Mouse (Mus musculus) forebrain, embryonic 14.5 days (tissue): ENCODE measurements at regions not wholly inside any gene's neighbourhood (a gene's known extent, or its start where the extent isn't known, plus 50 kb on each side); places are given as distances from the start of the nearest gene placed in this dataset.
"Not testable (repeated sequence)": the region's sequence is repeated elsewhere in the genome, so short reads cannot be mapped to it uniquely, and the experiment has no call there.

Experiments used
- ATAC-seq: fragments of 200-750 bp; cut with Nextera tagmentation; 2 replicates; pipeline ENCODE4 v1.8.0; 2017; ENCODE audit warnings: mild to moderate bottlenecking, moderate library complexity
- DNase-seq: peaks from one replicate; pipeline ENCODE4 v3.0.0-alpha.2; 2015; ENCODE audit warnings: low spot score
- H3K27ac ChIP-seq: fragments of 300-500 bp; sonication (generic); 2 replicates; pipeline ENCODE4 v1.5.1; 2014; ENCODE audit warnings: low read depth, mild to moderate bottlenecking, control low read depth, low read length, moderate library complexity
- H3K27me3 ChIP-seq: fragments of 300-500 bp; sonication (generic); replicated peaks from 2 replicates; pipeline ENCODE4 v1.6.1; 2014; ENCODE audit warnings: low read length, control low read depth, mixed read lengths; ENCODE audit not compliant: control insufficient read depth, insufficient read depth
- H3K36me3 ChIP-seq: fragments of 300-500 bp; sonication (generic); 2 replicates; pipeline ENCODE4 v1.6.1; 2014; ENCODE audit warnings: low read length, control low read depth; ENCODE audit not compliant: control insufficient read depth, insufficient read depth
- H3K4me1 ChIP-seq: fragments of 300-500 bp; sonication (generic); 2 replicates; pipeline ENCODE4 v1.6.1; 2014; ENCODE audit warnings: antibody characterized with exemption, low read length, control low read depth; ENCODE audit not compliant: control insufficient read depth, insufficient read depth
- H3K4me2 ChIP-seq: fragments of 300-500 bp; sonication (generic); 2 replicates; pipeline ENCODE4 v1.6.1; 2014; ENCODE audit warnings: mild to moderate bottlenecking, control low read depth, low read length
- H3K4me3 ChIP-seq: fragments of 300-500 bp; sonication (generic); 2 replicates; pipeline ENCODE4 v1.5.1; 2014; ENCODE audit warnings: low read depth, low read length, control low read depth
- H3K9ac ChIP-seq: fragments of 300-500 bp; sonication (generic); 2 replicates; pipeline ENCODE4 v1.6.1; 2014; ENCODE audit warnings: mild to moderate bottlenecking, low read length, control low read depth, moderate library complexity
- H3K9me3 ChIP-seq: fragments of 300-500 bp; sonication (generic); replicated peaks from 2 replicates; pipeline ENCODE4 v1.6.1; 2016; ENCODE audit warnings: low read length, control low read depth, mixed read lengths; ENCODE audit not compliant: control insufficient read depth
- WGBS: fragments of 180-500 bp; shearing (Covaris S2); extraction: QIAGEN DNeasy Blood & Tissue Kit; methylation state at CpG from one replicate; pipeline ENCODE4 v1.1.7; 2014; 5-methylcytosine and 5-hydroxymethylcytosine counted together

DNA sequence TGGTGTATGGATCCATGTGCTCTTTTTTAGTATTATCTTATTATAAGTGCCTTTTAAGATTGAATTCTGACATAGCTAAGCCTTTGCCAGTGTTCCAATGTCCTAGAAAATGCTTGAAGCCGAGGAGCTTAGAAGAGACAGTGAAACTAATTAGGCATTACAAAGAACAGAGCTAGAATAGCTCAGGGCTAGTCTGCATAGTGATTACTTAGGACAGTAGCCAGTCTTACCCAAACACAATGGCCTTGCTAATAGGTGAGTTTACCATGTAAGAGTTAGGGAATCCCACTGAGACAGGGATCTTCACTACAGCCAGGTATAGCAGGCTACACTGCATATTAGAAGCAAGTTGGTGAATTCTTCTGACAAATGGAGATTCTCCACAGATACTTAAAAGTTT is 261.6 kb downstream of the Aasdhppt start:
- not testable (repeated sequence) for H3K9me3 ChIP-seq, H3K4me3 ChIP-seq, H3K27me3 ChIP-seq, ATAC-seq, H3K9ac ChIP-seq, H3K36me3 ChIP-seq, H3K27ac ChIP-seq, H3K4me2 ChIP-seq, DNase-seq, H3K4me1 ChIP-seq
- 2% methylated on average over 1 of the region's 1 CpGs for WGBS

DNA sequence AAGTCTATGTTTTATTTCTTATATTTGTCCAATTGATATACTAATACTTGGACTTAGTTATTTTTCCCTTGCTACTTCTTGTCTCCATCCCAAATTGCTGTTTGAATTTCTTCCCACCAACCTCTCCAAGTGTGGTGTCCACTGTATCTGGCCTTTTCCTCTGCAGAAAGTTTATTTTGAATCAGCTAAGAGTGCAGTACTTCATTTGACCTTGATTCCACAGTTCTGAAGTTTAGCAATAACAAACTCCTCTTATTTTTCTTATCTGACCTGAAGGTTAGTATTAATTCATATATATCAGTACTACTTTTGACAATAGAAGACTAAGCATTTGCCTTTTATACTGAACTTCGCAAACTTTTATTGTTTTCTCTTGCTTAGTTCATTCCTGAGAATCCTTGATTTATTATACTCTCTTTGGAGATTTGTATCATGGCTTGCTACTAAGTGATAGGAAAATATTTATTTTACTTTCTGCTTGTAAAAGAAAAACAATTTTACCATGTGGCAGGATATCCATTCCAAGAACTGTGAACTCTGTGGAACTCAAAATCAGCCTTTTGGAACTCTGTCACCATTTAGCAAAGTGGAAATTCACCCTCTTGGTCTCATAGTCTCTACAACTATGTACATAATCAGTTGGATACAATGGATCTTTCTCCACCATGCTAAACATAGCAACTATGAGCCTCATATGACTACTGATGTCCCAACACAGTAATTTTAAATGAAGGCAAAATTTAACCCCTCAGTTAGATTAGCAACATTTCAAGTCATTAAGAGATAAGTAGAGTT is 268.2 kb downstream of the Aasdhppt start:
- Histone ChIP-seq H3K4me2 (no peak overlapping the region), H3K4me3 (no peak overlapping the region), H3K27ac (no peak overlapping the region), H3K27me3 (no peaks in the 10 kb centered on the region), H3K9me3 (no peaks in the 10 kb centered on the region), H3K36me3 (no peaks in the 10 kb centered on the region), H3K4me1 (no peaks in the 10 kb centered on the region), H3K9ac (no peak overlapping the region)
- ATAC-seq (no peak), DNase-seq (no peak)
- WGBS, result 95% methylated on average over 1 of the region's 1 CpGs

DNA sequence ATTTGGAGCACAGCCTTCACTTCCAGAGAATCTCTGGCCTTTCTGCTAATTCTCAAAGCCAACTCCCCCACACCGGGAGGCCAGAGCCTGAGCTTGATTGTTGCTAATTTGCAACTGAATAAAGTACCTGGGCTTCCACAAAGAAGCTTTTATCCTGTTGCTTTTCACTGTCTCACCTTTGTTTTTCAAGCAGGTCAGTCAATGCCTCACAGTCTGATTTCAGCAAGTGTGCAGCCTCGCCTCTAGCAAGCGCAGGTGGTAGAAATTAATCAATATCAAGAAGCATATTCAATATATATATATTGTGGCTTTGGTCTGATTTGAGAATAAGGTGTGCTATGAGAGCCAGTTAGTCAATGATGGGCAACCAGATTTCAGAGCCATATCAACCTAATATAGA is 282.1 kb downstream of the Aasdhppt start:
- not testable (repeated sequence) for ATAC-seq, H3K36me3 ChIP-seq

DNA sequence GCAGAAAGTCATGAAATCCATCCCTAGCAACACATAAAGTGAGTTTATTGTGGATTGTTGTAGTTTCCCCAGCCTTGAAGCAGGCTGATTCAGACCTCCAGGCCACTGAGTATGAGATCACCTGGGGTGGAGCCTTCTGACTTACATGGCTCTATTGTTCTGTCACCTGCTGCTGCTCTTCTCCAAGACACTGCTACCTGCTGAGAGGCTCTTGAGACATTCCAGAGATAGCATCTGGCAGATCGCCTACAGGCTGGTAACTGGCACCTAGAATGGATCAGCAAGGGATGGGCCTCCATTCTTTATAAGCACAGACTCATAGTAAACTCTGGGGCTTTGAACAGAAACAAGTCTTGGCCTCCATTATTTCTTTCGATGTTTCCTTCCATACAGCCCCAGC is 289.2 kb downstream of the Aasdhppt start:
- Histone ChIP-seq H3K4me1 (no peaks in the 10 kb centered on the region), H3K27me3 (no peaks in the 10 kb centered on the region), H3K9ac (no peak overlapping the region), H3K4me3 (no peak overlapping the region), H3K27ac (no peak overlapping the region), H3K9me3 (no peaks in the 10 kb centered on the region), H3K4me2 (no peak overlapping the region), H3K36me3 (no peaks in the 10 kb centered on the region)
- ATAC-seq (no peak), DNase-seq (no peak)
- 76% methylated on average over 2 of the region's 2 CpGs for WGBS

More for the DNA sequence above, 282.1 kb downstream of the Aasdhppt start:
- not testable (repeated sequence) for H3K27ac ChIP-seq, H3K4me2 ChIP-seq, DNase-seq, H3K4me3 ChIP-seq, H3K4me1 ChIP-seq, H3K9me3 ChIP-seq, H3K9ac ChIP-seq, H3K27me3 ChIP-seq
- 79% methylated on average over 3 of the region's 3 CpGs for WGBS

DNA sequence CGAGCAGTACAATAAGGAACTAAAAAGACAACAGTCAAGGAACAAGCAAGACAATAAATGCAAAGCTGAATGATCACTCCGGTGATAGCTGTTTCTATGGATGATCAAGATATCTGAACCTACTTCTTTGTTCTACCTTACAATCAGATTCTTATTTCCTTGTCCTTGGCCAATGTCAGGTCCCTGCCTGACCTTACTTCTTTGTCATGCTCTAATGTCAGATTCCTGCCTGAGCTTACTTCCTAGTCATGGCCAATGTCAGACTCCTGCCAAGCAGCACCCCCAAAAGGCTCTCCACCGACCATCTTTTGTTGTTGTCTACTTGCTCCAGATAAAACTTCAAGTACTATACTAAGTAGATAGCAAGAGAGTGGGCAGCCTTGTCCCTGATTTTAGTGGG is 312.6 kb downstream of the Aasdhppt start:
- no peaks in the 10 kb centered on the region for H3K36me3 ChIP-seq
- no peak overlapping the region for H3K27ac ChIP-seq
- no peak overlapping the region for H3K9ac ChIP-seq
- H3K27me3 ChIP-seq, result no peaks in the 10 kb centered on the region
- no peak overlapping the region for H3K4me2 ChIP-seq
- no peak for DNase-seq
- ATAC-seq, result no peak
- no peaks in the 10 kb centered on the region for H3K4me1 ChIP-seq
- no peaks in the 10 kb centered on the region for H3K9me3 ChIP-seq
- H3K4me3 ChIP-seq, result no peak overlapping the region
- 84% methylated on average over 3 of the region's 3 CpGs for WGBS

DNA sequence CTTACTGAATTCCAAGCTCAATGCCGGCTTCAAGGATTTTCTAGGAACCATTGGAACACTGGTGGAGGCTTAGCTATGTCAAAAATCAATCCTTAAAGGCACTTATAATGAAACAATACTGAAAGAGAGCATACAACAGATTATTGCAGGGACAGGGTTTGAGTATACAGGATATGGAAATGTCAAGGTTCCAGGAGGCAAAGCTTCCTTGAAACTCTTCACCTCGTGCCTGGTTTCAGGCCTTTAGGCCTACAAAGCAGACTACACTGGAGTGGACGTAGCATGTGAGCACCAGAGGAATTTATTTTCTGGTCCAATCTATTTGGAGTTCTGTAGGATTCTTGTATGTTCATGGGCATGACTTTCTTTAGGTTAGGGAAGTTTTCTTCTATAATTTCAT is 320.9 kb downstream of the Aasdhppt start:
- not testable (repeated sequence) for ATAC-seq, DNase-seq, H3K4me2 ChIP-seq, H3K9me3 ChIP-seq, H3K36me3 ChIP-seq, H3K4me1 ChIP-seq, H3K4me3 ChIP-seq, H3K27ac ChIP-seq, H3K9ac ChIP-seq, H3K27me3 ChIP-seq
- WGBS, result 41% methylated on average over 3 of the region's 3 CpGs

DNA sequence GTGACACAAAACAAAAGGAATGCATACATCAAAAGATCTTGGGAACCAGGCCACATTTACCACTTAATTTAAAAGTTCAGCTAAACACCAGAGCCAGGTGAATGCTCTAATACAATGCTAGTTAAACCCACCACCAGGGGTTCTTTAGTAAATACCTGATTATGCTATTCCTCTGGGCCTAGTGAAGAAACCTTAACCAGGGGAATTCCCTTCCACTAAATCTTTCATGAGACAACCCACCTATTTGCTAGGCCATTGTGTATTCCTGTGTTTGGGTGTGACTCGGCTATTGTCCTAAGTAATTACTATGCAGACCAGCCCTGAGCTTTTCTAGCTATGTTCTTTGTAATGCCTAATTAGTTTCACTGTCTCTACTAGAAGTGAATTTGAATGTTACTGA is 321.3 kb downstream of the Aasdhppt start:
- not testable (repeated sequence) for H3K4me3 ChIP-seq, H3K4me2 ChIP-seq, DNase-seq, H3K4me1 ChIP-seq, H3K9ac ChIP-seq, ATAC-seq, H3K36me3 ChIP-seq, H3K27me3 ChIP-seq, H3K9me3 ChIP-seq, H3K27ac ChIP-seq
- 59% methylated on average over 1 of the region's 1 CpGs for WGBS
